Mouse (Mus musculus): ENCODE measurements around the gene Htr3b. TPM values are rescaled to one million over a fixed set of nuclear protein-coding genes. Genes with fewer than 3 reads are reported as not detected.
"Not testable (repeated sequence)": the region's sequence is repeated elsewhere in the genome, so short reads cannot be mapped to it uniquely, and the experiment has no call there.

Htr3b gene
- polyA plus RNA-seq (2015; fragmentation: Nextera tagmentation; extraction: Ambion mirVana), result 1.9 and 2.0 TPM in 2 replicates

GRCm38 (mm10) chr9:48964587-48965040, at the start of gene Htr3b:
TSS of gene Htr3b (minus strand) at chr9:48964990.
- ATAC-seq, result no peak
- no peak within 1 kb of the TSS for H3K4me3 ChIP-seq (replicated peaks)
- H3K36me3 ChIP-seq, result no peaks in the 10 kb centered on the region
- 55% methylated on average over 7 of the region's 7 CpGs for WGBS
- H3K27ac ChIP-seq, result no peak within 1 kb of the TSS
- H3K9ac ChIP-seq, result no peak within 1 kb of the TSS
- H3K4me1 ChIP-seq (replicated peaks), result no peaks in the 10 kb centered on the region
- H3K4me2 ChIP-seq (replicated peaks), result no peak within 1 kb of the TSS
- no peaks in the 10 kb centered on the region for H3K9me3 ChIP-seq
- no peaks in the 10 kb centered on the region for H3K27me3 ChIP-seq (replicated peaks)

- Histone ChIP-seq H3K9me3 (no peaks in the 10 kb centered on the region), H3K4me3 (replicated peaks) (no peak overlapping the region), H3K4me2 (replicated peaks) (no peak overlapping the region), H3K9ac (no peak overlapping the region), H3K27ac (no peak overlapping the region), H3K4me1 (replicated peaks) (no peaks in the 10 kb centered on the region), H3K27me3 (replicated peaks) (no peaks in the 10 kb centered on the region), H3K36me3 (peaks cover 5% of the 10 kb centered on the region; the same call in 1 of the 2 replicates)
- WGBS, result 87% methylated on average over 6 of the region's 6 CpGs
- no peak for ATAC-seq
These were observed 34.5 kb upstream of the Htr3b start for GRCm38 (mm10) chr9:48999256-48999655.

DNA sequence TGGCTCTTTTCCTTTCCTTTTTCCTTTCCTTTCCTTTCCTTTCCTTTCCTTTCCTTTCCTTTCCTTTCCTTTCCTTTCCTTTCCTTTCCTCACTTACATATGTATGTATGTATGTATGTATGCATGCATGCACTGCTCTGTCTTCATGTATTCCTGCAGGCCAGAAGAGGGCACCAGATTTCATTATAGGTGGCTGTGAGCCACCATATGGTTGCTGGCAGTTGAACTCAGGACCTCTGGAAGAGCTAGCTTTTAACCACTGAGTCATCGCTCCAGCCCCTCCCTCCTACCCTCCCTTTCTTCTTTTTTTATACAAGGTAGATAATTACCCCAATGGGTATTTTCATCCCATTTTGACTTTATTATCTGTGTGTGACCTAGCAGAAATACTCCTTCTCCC, 30.9 kb upstream of the Htr3b start:
- H3K9me3 ChIP-seq, result no peaks in the 10 kb centered on the region
- 97% methylated on average over 1 of the region's 1 CpGs for WGBS
- H3K4me3 ChIP-seq (replicated peaks), result no peak overlapping the region
- no peak overlapping the region for H3K27ac ChIP-seq
- no peaks in the 10 kb centered on the region for H3K36me3 ChIP-seq
- no peak for ATAC-seq
- no peaks in the 10 kb centered on the region for H3K4me1 ChIP-seq (replicated peaks)
- no peak overlapping the region for H3K4me2 ChIP-seq (replicated peaks)
- no peaks in the 10 kb centered on the region for H3K27me3 ChIP-seq (replicated peaks)
- no peak overlapping the region for H3K9ac ChIP-seq

DNA sequence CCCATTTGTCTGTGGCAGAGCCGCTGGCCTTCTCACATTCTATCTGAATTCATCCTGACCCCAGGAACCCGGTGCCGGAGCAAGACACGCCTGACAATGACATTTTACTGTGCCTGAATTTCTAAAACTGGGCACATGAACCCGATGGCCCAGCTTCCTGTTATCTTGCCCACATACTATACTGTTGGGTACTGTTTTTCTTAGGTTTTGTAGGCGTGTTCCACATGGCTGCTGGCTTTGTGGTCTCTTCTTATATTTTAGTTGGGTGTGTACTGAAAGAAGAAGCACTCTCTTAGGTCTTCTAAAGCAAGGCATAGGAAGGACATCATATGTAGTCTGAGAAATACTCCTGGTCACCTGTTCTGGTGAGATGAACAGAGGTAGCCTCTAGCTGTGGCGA, 30.0 kb upstream of the Htr3b start:
- no peak overlapping the region for H3K27ac ChIP-seq
- no peak for ATAC-seq
- no peaks in the 10 kb centered on the region for H3K36me3 ChIP-seq
- H3K27me3 ChIP-seq (replicated peaks), result no peaks in the 10 kb centered on the region
- H3K9ac ChIP-seq, result no peak overlapping the region
- no peak overlapping the region for H3K4me3 ChIP-seq (replicated peaks)
- 89% methylated on average over 7 of the region's 7 CpGs for WGBS
- no peaks in the 10 kb centered on the region for H3K4me1 ChIP-seq (replicated peaks)
- H3K4me2 ChIP-seq (replicated peaks), result no peak overlapping the region
- no peaks in the 10 kb centered on the region for H3K9me3 ChIP-seq

DNA sequence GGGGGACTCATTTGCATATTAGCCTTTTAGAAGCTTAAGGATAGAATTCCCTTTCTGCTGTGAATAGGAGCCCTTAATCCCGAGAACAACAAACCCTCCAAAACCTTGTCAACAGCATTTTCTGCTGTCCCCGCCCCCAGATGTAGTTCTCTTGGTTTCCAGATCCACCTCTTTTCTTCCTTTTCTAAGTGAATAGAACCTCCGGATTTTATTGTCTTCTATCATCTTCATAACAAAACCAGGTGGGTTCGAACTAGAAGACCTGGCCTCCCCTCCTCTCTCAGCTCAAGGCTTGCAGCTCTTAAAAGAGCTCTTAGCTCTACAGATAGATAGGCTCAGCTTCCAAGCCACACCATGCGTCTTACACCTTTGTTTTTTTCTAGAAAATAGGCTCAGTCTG, 26.9 kb upstream of the Htr3b start:
- no peak overlapping the region for H3K4me2 ChIP-seq (replicated peaks)
- no peak overlapping the region for H3K27ac ChIP-seq
- no peak for ATAC-seq
- H3K36me3 ChIP-seq, result no peaks in the 10 kb centered on the region
- H3K4me1 ChIP-seq (replicated peaks), result peaks cover 9% of the 10 kb centered on the region; the same call in 1 of the 2 replicates
- H3K9ac ChIP-seq, result no peak overlapping the region
- H3K9me3 ChIP-seq, result no peaks in the 10 kb centered on the region
- WGBS, result 83% methylated on average over 5 of the region's 5 CpGs
- H3K27me3 ChIP-seq (replicated peaks), result no peaks in the 10 kb centered on the region
- no peak overlapping the region for H3K4me3 ChIP-seq (replicated peaks)

GRCm38 (mm10) chr9:48987201-48988101, 22.7 kb upstream of the Htr3b start:
- Histone ChIP-seq H3K9me3 (no peaks in the 10 kb centered on the region), H3K9ac (no peak overlapping the region), H3K36me3 (no peaks in the 10 kb centered on the region), H3K4me1 (replicated peaks) (peaks cover 9% of the 10 kb centered on the region; the same call in 1 of the 2 replicates), H3K4me3 (replicated peaks) (no peak overlapping the region), H3K27me3 (replicated peaks) (no peaks in the 10 kb centered on the region), H3K4me2 (replicated peaks) (peak overlapping the region; percentile 42), H3K27ac (no peak overlapping the region)
- no peak for ATAC-seq
- WGBS, result 33% methylated on average over 12 of the region's 12 CpGs

DNA sequence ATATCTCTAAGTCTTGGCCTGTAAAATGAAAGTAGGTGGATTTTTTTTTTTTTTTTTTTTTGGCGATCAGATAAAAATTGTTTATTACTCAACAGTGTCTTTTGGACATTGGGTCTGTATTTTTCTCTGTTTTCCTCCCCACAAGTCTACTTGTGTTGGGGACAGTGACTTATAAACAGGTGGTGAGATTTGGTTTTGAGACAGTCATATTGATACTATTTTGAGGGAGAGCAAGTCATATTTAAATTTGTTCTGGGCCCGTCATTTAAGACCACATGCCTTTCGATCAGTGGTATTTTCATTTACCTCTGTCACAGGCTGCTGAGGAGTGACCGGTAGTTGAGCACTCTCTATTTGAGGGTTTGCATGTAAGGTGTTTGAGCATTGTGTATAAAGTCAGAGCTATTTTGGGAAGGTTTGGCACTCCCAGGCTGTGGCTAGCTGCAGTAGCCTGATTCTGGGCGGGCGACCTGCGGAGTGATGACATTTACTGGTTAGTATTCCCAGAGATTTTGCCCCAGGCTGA, 21.9 kb upstream of the Htr3b start:
- peaks cover 9% of the 10 kb centered on the region; the same call in 1 of the 2 replicates for H3K4me1 ChIP-seq (replicated peaks)
- H3K9ac ChIP-seq, result no peak overlapping the region
- no peak overlapping the region for H3K27ac ChIP-seq
- H3K4me3 ChIP-seq (replicated peaks), result no peak overlapping the region
- peak overlapping the region; percentile 82 for H3K4me2 ChIP-seq (replicated peaks)
- H3K27me3 ChIP-seq (replicated peaks), result no peaks in the 10 kb centered on the region
- H3K9me3 ChIP-seq, result no peaks in the 10 kb centered on the region
- no peaks in the 10 kb centered on the region for H3K36me3 ChIP-seq
- ATAC-seq, result no peak
- WGBS, result 36% methylated on average over 7 of the region's 7 CpGs

GRCm38 (mm10) chr9:48985708-48986088, 20.9 kb upstream of the Htr3b start:
- Histone ChIP-seq H3K36me3 (no peaks in the 10 kb centered on the region), H3K4me2 (replicated peaks) (peak overlapping the region; percentile 82), H3K27ac (peak overlapping the region; percentile 75), H3K4me3 (replicated peaks) (peak overlapping the region; percentile 77), H3K9me3 (no peaks in the 10 kb centered on the region), H3K9ac (peak overlapping the region; percentile 75), H3K27me3 (replicated peaks) (no peaks in the 10 kb centered on the region), H3K4me1 (replicated peaks) (peaks cover 9% of the 10 kb centered on the region; the same call in 1 of the 2 replicates)
- no peak for ATAC-seq
- under 1% methylated on average over 20 of the region's 20 CpGs for WGBS

DNA sequence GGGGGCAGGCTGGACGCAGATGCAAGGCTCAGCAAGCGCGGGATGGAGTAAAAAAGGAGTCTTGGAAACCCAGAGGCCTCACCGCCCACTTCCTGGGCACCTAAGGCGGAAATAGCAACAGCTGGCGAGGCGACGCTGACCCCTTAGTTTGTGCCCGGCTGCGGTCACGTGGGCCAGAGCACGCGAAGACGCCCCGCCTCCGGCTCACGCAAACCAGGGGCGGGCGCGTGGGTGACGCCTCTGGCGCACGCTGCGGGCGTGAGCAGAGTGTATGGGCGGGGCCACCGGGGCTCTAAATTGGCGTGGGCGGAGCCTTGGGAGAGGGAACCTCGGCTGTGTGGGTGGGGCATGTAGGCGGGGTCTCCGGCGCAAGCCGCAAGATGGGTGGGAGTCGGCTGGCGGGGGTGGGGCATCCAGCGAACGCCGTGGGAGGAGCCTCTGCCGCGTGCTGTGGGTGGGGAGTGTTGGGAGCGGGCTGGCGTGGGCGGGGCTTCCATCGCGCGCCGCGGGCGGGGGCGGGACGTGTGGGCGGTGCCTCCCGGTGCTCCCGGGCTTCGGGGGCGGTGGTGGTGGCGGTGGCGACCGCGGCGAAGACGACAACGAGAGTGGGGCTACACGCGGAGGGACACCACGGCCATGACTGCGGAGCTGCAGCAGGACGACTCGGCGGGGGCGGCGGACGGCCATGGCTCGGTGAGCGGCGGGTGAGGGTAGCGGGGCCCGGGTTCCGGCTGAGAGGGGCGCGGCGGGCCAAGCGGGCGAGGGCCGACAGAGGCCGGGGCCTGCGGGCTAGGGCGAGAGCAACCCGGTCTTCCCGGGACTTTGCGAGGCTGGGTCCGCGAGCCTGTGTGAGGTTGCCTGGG, 20.3 kb upstream of the Htr3b start, which contains the start of gene Usp28:
TSS of gene Usp28 (plus strand) at position 531 of the 863 bp plus-strand sequence.
- Histone ChIP-seq H3K9me3 (no peaks in the 10 kb centered on the region), H3K4me3 (replicated peaks) (peak within 1 kb of the TSS; percentile 77), H3K9ac (peak within 1 kb of the TSS; percentile 75), H3K27me3 (replicated peaks) (no peaks in the 10 kb centered on the region), H3K4me2 (replicated peaks) (peak within 1 kb of the TSS; percentile 82), H3K36me3 (no peaks in the 10 kb centered on the region), H3K4me1 (replicated peaks) (peaks cover 9% of the 10 kb centered on the region; the same call in 1 of the 2 replicates), H3K27ac (peak within 1 kb of the TSS; percentile 86)
- peak; percentile 94 for ATAC-seq
- WGBS, result under 1% methylated on average over 82 of the region's 94 CpGs

- Histone ChIP-seq H3K27ac (peak overlapping the region; percentile 86), H3K4me1 (replicated peaks) (peaks cover 9% of the 10 kb centered on the region; the same call in 1 of the 2 replicates), H3K4me2 (replicated peaks) (peak overlapping the region; percentile 74), H3K4me3 (replicated peaks) (peak overlapping the region; percentile 77), H3K9me3 (no peaks in the 10 kb centered on the region), H3K9ac (peak overlapping the region; percentile 60), H3K27me3 (replicated peaks) (no peaks in the 10 kb centered on the region), H3K36me3 (no peaks in the 10 kb centered on the region)
- ATAC-seq, result no peak
- 20% methylated on average over 8 of the region's 8 CpGs for WGBS
These were observed 19.6 kb upstream of the Htr3b start for GRCm38 (mm10) chr9:48984320-48984844.

DNA sequence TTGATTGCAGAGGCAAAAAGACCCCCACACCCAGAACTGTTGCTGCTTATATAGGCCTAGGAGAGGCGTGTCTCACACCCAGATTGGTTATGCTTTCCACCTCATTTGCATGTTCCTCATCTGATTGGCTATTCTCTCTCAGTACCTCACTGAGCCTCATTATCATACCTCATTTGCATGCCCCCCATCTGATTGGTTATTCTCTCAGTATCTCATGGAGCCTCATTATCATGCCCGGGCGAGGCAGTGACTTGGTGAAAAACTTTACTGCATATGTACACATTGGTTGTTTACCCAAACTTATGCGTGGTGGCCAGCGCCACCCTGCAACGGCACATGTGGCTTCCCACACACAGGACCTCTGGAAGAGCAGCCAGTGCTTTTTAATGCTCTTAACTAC, 19.0 kb upstream of the Htr3b start:
- H3K4me3 ChIP-seq (replicated peaks); H3K9me3 ChIP-seq; H3K4me1 ChIP-seq (replicated peaks); H3K36me3 ChIP-seq; ATAC-seq; H3K27ac ChIP-seq; H3K27me3 ChIP-seq (replicated peaks); H3K9ac ChIP-seq: not testable (repeated sequence)
- WGBS, result 92% methylated on average over 6 of the region's 6 CpGs
- peak overlapping the region; percentile 74; the same call in 1 of the 2 replicates for H3K4me2 ChIP-seq (replicated peaks)

All from intestine, embryonic 15.5 days (tissue).